Mouse (Mus musculus) heart, adult 9 months (tissue): ENCODE measurements around the gene Eid1.

Experiments used
- DNase-seq, 2 experiments: peaks; one replicate each; pipeline ENCODE4 v3.0.0; 2022; ENCODE audit warnings: low spot score in 2 of 2

Eid1 gene

DNA sequence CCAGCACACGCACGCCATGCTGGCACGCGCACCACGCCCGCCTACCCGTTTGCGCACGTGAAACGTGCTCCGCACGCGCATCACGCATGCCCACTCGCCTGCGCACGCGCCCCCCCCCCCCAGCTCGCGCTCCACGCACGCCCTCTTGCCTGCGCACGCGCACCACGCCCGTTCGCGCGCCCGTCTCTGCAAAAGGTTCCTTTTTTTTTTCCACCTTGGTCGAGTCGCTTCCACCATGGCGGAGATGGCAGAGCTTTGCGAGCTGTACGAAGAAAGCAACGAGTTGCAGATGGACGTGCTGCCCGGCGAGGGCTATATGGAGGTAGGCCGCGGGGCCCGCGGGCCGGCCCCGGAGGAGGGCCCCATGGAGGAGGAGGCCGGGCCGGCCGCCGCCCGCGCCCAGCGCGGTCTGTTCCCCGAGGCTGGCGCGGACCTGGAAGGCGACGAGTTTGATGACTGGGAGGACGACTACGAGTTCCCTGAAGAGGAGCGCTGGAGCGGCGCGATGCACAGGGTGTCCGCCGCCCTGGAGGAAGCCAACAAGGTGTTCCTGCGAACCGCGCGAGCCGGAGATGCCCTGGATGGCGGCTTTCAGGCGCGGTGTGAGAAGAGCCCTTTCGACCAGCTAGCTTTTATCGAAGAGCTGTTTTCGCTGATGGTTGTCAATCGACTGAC is at the start of gene Eid1:
Eid1 (plus strand) TSS at position 139 of the 675 bp plus-strand sequence.
- DNase-seq, result peak; percentile 57 to 72

DNA sequence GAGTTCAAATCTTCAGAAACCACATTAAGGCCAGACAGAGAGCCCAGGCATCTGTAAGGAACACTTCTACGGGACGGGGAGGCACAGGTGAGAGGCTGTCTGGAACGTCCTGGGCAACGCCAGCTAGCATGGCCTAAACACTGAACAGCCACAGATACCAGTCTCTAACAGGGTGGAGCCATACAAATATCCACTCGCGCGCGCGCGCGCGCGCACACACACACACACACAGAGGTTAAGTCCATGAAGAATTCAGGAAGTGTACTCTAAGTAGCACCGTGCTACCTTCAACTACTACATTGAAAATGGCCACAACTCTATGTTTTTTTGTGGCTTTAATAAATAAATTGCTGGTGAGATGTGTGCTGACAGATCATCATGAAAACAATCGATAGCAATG is 49.7 kb upstream of the Eid1 start:
- no peak for DNase-seq

DNA sequence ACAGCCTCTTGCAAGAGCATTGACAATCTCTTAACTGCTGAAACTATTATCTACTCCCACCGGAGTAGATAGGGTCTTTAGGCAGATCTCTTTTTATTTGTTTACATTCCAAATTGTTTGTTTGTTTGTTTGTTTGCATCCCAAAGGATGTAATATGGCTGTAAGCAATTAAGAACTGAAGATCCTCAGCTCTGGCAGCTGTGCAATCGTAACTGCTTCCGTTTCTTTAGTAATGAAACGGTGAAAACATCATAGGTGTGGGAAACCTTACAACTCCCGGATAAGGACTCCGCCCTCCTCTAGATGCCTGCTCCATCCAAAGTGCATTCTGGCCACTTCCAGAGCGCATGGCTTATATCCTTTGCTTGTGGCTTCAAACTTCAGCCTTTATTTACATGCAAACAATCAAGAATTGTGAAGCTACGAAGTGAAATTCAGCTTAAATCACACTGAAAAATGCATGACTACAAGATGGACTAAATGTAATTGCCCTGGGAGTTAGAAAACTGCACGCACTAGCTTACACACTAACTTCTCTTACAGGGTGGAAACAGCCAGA is 48.7 kb upstream of the Eid1 start:
- no peak for DNase-seq

DNA sequence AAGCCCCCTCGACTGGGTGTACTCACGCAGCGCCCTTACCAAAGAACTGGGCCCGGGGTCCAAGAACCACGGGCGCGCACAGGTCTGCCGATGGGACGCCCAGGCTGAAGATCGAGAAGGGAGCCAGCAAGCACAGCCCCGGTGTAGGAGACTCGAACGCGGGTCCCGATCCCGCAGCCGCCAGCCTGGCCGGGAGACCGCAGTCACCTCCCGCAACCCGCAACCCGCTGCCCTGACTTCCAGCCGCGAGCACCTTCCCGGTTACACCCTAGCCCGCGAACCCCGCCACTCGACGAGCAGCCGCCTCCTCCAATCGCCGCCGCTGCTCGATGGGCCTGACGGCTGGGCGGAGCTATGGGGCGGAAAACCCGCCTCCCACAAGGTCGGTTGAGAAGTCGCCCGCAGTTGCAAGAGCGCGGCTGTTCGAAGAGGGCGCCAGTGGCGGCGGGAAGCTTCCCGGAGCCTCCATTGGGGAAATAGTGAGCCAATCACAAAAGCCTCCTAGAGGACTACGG is 48.0 kb upstream of the Eid1 start, which contains the start of gene Cep152:
Cep152 (minus strand) TSS at position 277 of the 515 bp plus-strand sequence.
- peak; percentile 98 for DNase-seq

DNA sequence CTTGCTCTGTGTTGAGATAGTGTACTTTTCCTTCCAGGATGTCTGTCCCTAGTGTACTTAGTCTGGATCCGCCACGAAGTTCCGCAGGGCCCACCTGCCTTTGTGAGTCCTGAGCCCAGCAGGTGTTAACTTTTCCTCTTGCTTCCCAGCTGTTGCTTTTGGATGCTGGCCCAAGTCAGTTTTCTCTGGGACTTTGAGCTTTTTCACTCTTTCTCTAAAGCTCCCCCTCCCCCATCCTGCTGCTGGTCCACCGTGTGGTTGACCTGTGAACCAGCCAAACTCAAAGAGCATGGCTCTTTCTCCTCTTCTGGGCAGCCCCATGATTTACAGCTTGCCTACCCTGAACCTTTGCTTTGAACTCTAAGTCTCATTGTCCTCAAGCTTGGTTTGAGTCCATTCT is 46.4 kb upstream of the Eid1 start:
- DNase-seq, result no peak

DNA sequence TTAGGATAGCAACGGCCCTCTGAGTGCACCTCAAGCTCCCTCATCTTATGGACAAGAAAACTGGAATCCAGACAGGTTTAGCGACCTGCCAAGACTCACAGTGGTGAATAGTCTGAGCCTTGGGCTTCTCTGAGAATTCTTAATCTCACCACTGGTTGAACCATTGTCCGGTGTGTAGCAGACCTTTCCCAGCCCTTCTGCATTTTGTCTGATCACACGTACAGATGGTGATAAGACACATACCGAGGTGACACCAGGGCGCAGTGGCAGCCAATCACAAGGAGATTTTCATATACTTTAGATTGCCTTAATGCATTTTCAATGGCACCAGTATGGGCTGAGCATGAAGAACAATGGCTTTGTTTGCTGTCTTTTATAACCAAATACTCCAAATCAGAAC is 44.4 kb upstream of the Eid1 start:
- DNase-seq, result no peak

DNA sequence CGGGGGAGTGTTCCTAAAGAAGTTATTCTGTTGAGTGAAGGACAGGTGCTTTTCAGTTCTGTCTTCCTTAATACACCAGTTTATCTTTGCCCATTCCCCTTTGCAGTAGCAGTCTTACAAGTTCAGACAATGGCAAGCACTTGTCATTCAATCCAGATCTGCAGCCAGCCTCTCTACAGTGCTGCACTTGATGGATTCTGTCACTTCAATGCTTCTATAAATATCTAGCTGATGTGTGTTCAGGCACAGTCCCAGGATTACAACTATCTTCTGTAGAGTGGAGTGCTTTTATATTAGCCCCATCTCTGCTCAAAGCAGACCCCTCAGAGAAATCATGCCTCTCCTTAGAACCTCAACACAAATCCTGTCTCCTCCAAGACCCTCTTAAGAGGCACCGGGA is 42.9 kb upstream of the Eid1 start:
- DNase-seq, result peak in 1 of 2 experiments; percentile 32

DNA sequence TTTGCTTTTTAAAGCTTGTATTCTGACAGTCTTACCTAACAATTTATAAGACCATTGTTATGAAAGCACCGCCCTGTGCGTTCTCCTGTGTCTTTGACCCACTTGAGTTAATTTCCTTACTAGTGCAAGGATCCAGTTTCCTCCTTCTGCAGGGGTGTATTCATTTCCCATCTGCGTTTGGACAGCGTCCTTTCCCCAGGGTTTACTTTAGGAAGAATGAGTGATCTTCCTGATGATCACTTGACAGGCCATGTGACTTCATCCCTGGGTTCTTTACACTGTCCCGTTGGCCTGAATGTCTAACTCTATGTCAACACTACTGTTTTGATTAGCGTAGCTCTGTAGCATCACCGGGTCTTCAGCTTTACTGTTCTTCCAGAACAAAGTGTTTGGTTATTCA is 35.6 kb upstream of the Eid1 start:
- peak in 1 of 2 experiments; percentile 24 for DNase-seq

DNA sequence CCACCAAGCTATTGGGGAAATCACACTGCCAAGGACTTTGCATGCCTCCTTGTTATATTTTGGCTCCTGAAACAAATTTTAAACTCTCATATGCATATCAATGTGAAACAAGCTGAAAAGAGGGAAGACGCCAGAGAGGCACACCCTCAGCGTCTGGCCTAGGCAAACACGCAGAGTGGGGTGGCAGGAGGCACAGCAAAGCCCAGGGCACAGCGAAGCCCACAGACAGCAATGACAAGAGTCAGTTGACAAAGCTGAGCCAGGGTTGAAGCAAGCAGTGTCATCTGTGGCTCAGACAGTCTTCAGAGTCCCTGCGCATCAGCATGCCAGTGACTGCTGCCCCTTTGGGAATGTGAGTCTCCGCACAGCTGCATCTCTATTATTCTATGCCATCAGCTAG is 28.0 kb upstream of the Eid1 start:
- DNase-seq, result no peak

DNA sequence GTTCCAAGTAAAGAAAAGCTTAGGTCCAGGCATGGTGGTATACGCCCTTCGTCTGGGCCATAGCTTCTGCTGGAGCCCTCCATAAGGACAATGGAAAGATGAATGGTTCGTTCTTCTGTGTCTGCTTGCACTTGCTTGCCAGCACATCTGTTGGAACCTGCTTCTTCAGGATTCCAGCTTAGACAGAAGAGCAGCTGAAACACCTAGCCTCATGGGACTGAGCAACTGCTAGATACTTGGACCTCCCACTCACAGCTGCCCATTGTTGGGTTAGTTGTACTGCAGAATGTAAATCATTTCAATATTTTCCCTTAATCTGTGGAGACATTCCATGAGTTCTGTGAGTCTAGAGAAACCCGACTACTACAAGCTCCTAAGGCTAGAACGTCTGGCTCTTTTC is 22.9 kb upstream of the Eid1 start:
- no peak for DNase-seq

DNA sequence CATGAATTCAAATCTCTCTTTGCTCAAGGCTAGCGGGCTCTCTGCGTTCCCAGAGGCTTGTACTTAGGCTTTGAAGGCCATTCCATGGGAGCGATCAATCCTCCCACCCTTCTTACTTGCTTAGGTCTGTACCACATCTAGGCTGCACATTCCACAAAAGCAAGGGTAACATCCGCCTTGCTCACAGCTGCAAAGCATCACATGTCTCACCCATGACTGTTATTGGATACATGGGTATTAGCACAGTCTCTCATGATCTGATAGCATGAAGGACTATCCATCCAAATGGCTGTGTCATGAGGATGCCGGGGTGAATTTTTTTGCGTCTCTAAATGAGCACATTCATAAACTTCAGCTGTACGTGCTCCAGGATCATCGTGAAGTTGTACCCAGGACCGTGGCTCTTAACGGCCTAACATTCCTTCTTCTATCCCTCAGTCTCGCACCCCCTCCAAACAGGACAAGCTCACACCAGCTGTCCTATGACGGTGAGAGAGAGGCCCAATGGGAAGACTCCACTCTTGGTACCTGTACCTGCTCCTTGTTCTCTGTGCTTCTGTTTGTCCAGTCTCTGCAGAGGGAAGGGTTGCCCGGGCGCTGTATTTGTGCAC is 22.0 kb upstream of the Eid1 start:
- no peak for DNase-seq

DNA sequence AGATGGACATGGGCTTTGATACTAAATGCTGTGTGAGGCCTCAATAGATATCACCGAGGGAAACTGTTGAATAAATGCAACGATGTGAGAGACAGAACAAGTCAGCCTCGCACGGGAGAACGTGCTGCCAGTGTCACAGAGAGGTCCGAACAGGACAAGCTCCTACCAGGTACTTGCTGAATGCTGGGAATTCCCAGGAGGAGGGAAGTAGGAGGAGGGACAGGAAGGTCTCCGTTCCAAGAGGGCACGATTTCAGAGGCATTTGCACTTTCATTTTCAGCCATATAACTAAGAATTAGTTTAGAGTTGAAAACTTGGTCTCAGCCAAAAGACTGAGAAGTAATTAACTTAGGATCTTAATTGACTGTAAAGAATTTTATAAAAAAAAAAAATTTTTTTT is 21.3 kb upstream of the Eid1 start:
- peak; percentile 23 to 43 for DNase-seq

DNA sequence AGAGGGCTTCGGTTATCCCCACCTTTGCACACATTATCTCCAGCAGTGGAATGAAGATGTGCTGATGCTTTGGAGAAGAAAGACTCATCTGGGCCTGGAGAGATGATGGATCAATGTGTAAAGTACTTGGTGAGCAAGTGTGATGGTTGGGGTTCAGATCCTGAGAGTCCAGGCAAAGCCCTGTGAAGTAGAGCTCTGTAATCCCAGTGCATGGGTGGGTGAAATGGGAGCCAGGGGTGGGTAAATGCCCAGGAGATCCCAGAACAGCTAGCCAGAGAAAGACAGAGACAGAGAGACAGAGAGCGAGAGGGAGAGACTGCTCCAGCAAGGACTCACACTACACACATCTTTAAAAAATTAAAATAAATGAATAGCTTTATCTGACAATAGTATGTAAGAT is 19.6 kb upstream of the Eid1 start:
- DNase-seq, result no peak

DNA sequence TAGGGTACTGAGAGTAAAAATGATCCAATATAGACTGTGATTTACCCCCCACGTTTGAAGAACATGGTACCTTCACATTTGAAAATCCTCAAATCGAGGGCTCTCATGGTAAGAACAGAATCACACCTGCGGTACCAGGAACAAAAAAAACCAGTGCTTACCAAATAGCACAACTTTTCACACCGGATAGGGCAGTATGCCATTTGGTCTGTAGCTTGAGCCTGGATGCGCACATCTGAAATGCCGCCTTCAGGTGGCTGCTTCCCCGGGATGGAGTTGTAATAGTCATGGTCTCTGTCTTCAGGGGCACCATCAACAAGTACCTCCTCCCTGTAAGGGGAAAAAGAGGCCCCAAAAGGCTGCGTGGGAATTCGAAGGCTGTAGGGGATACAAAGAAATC is 17.5 kb upstream of the Eid1 start:
- DNase-seq, result no peak

DNA sequence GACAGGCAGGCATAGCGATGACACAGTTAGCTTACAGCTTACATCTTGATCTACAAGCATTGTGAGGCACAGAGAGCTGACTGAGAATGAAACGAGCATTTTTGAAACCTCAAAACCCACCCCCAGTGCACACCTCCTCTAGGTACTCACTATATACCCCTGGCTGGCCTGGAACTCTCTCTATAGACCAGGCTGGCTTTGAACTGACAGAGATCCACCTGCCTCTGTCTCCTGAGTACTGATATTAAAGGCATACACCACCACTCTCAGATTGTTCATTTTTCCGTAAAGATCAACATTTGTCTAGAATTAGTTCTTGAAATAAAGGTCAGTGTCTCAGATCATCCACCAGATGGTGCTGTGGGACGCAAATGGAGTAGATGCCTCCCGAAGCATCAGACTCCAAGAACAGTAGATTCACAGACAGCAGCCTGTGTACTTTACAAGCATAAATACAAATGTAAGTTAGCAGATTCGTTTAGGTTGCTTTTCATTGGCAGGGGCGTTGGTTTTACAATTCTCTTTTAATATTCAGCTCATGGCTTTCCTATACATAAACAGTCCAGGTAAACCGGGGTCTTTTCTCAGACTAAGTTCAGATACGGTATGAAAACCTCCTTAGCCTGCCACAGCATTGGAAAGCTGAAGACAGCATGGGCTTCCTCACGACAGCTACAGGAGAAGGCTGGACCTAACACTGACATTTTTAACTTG is 12.9 kb upstream of the Eid1 start:
- DNase-seq, result peak; percentile 32 to 54

DNA sequence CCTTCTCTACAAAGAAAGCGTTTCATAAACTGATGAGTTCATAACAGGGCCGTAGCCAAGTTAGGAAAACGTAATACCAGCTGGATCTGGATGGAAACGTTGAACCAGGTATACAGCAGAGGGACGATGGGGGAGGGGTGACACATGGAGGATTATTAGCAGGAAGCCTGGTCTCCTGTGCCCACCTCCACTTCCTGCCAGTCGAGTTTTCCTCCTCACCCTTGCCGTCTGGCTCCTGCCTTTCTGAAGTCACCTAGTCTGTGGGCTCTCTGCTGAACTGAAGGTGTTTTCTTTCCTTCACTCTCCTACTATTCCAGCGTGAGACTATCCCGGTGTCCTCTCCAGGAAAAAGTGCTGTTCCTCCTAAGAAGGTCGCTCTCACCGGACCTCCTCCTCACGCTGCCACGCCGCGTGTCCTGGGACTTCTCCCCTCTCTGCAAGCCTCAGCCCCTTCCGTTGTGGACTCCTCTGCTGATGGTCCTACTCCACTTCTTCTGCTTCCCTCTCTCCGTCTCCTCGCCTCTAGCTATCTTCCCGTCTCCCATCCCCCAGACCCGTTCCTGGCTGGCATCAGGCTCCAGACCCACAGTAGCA is 12.3 kb upstream of the Eid1 start:
- DNase-seq, result no peak

DNA sequence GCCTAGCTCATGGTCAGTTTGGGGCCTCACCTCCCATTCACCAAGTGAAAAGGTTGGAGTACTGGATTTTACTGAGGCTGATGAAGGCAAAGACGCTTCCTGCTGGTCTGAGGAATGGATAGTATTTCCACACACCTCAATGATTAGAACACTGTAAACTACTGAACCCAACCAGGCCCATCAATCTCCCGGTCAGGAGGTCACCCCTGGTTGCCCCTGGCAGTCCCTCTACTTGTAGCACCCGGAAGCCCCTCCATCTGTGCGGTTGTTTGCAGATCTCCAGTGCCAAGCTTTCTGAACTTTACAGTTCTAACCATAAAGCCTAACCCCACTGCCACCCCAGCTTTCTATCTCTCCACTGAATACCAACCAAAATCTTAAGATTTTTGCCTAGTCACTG is 11.7 kb upstream of the Eid1 start:
- DNase-seq, result no peak

DNA sequence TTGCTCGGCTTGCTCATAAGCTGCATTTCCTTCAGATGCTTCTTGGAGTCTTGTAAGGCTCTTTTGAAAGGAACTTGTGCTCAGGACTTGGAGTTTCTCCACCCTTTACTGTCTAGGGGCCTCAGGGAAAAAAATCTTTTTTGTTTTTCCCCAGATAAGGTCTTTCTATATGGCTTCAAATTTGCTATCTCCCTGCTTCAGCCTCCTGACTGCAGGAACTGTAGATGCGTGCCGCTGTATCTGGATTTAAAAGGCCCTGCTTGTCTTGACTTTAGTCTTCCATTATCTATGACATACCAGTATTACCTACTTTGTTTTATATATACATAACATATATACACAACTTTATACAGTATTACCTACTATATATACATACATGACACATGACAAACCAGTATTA is 10.4 kb upstream of the Eid1 start:
- no peak for DNase-seq

DNA sequence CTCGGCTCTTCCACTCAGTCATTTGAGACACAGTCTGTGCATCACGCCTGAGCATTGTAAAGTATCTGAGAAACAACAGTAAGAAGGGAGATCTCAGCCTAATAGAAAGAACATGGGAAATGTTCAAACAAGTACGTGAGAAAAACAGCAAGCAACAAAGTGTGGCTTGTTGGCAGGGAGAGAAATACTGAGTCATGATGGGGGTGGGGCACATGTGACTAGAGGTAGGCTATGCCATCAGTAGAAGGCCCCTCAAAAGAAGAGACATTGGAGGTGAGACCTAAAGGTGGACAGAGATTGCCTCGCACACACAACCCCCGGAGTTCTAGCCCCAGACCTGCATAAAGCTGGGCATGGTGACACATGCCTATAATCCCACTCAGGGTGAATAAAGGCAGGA is 7.7 kb upstream of the Eid1 start:
- no peak for DNase-seq

DNA sequence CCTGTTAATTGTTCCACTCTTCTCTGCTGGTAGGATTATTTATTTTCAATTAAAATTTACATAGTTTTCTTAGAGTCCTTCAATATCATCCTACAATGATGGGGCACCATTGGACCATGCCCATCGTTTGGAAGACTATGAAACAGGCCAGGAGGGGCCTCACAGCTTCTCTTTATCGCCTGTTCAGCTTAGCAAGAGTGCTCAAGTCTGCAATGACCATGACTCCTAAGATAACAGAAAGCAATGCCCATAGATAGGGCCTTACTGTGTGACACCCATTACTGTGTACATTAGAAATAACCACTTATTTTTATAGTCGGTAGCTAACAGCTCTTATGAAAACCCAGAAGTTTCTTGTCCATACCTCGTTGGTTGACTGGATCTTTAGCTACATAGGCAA is 7.0 kb upstream of the Eid1 start:
- DNase-seq, result no peak

DNA sequence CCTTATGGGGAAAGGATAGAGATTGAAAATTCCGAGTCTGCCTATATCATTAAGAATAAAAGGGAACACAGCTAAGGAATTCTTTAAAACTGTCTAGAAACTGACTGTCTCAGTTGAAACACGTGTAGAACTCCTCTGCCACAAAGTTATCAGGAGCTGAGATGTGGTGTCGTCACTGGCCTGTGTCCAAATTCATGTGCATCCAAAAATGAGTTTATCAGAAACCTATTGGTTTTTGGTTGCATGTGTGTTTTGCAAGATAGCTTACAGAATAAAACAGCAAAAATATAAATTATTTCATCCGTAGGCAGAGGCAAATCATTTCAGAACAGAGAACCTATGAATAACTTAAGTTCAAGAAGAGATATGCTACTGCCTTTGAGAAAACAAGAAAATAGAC is 6.2 kb upstream of the Eid1 start:
- DNase-seq, result no peak

DNA sequence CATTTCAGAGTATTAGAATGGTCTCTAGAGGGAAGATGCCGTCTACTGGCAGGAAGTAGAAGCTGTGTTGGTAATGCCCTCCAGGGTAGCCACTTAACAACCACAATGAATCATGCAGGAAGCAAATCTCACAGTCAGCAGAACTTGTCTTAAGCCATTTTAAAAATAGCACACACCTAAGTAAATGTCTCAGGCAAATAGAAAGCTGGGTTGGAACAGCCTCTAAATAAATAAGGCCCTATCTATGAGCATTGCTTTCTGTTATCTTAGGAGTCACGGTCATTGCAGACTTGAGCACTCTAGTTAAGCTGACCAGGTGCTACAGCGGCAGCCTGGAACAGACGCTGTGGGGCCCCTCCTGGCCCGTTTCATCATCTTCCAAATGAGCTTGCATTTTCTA is 5.7 kb upstream of the Eid1 start:
- DNase-seq, result no peak
